Mouse (Mus musculus) liver, adult 2 months (tissue): ENCODE data around the gene Fbxo28. TPM values are rescaled to one million over a fixed set of nuclear protein-coding genes. Genes with fewer than 3 reads are reported as not detected.

Experiments used
- DNase-seq: peaks from one replicate; pipeline ENCODE4 v3.0.0-alpha.2; 2011; ENCODE audit warnings: low read depth, low spot score; ENCODE audit errors: extremely low read depth
- H3K27ac ChIP-seq: fragments of 200-500 bp; replicated peaks from 2 replicates; pipeline ENCODE4 v1.5.1; 2012; ENCODE audit warnings: low read depth, mild to moderate bottlenecking, control low read depth, inconsistent platforms, low read length; ENCODE audit not compliant: insufficient read depth
- H3K27me3 ChIP-seq: fragments of 200-500 bp; 2 replicates; pipeline ENCODE4 v1.6.1; 2012; ENCODE audit warnings: mild to moderate bottlenecking, moderate library complexity, low read length, inconsistent platforms; ENCODE audit not compliant: control insufficient read depth, insufficient read depth
- H3K36me3 ChIP-seq: fragments of 200-500 bp; 2 replicates; pipeline ENCODE4 v1.6.1; 2012; ENCODE audit warnings: low read length, inconsistent platforms; ENCODE audit not compliant: control insufficient read depth, insufficient read depth
- H3K4me1 ChIP-seq: fragments of 200-500 bp; 2 replicates; pipeline ENCODE4 v1.6.1; 2011; ENCODE audit warnings: low read length; ENCODE audit not compliant: control insufficient read depth, insufficient read depth
- H3K4me3 ChIP-seq: fragments of 200-500 bp; 2 replicates; pipeline ENCODE4 v1.5.1; 2011; ENCODE audit warnings: low read depth, mild to moderate bottlenecking, control low read depth, low read length, moderate library complexity; ENCODE audit not compliant: insufficient read depth
- H3K79me2 ChIP-seq: fragments of 200-500 bp; 2 replicates; pipeline ENCODE4 v1.6.1; 2012; ENCODE audit warnings: inconsistent platforms, mild to moderate bottlenecking, low read length, moderate library complexity; ENCODE audit not compliant: control insufficient read depth, insufficient read depth
- H3K9ac ChIP-seq: fragments of 200-500 bp; 2 replicates; pipeline ENCODE4 v1.6.1; 2012; ENCODE audit warnings: low read depth, mild to moderate bottlenecking, control low read depth, inconsistent platforms, low read length
- CTCF ChIP-seq: fragments of 200-500 bp; IDR thresholded peaks from 2 replicates; pipeline ENCODE4 v1.5.1; 2011; ENCODE audit warnings: low read depth, low read length, control low read depth
- POLR2A ChIP-seq: fragments of 200-500 bp; IDR thresholded peaks from 2 replicates; pipeline ENCODE4 v1.6.1; 2011; ENCODE audit warnings: low read length, control low read depth; ENCODE audit not compliant: insufficient read depth; ENCODE audit errors: extremely low read depth
- WGBS: fragments of 180-500 bp; shearing (Covaris S2); methylation state at CpG from one replicate; pipeline ENCODE4 v1.1.7; 2018; 5-methylcytosine and 5-hydroxymethylcytosine counted together
- polyA plus RNA-seq: library from polyadenylated mRNA; depleted of rRNA; stranded (reverse); fragments of >200 nt; gene quantifications from 2 replicates; pipeline ENCODE4 v1.2.3, GENCODE M21; 2012; rRNA removed
- total RNA-seq: library from RNA; depleted of rRNA; stranded (reverse); fragments of >200 nt; gene quantifications from 2 replicates; pipeline ENCODE4 v1.2.3, GENCODE M21; 2014; rRNA removed

The Fbxo28 gene
- total and polyA plus RNA-seq, 2 experiments, result 4.7 to 5.0 TPM

DNA sequence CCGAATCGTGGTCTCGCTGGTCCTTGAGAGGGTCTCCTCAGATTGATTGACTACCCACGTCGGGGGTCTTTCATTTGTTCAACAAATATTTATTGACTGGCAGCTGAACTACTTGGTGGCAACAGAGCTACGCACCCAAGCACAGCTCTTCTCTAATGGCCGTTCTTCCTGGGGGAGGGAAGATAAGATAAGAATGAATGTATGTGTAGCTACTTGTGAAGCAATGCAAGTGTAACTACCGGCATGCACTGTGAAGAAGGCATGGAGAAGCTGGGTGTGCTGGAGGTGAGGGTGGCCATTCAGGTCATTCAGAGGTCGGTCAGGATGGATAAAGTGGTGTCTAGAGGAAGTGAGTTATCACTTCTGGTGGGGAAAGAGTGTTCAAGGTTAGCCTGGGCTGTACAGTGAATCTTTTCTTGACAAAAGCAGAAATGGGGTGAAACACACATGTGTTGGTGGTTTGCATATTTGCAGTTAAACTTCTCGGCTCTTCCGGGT lies 75.4 kb downstream of the Fbxo28 start:
- TF ChIP-seq POLR2A, result no peak
- TF ChIP-seq CTCF, result no peak
- H3K79me2 ChIP-seq, result no peaks in the 10 kb centered on the region
- H3K27me3 ChIP-seq, result no peaks in the 10 kb centered on the region
- H3K4me1 ChIP-seq, result peaks cover 7% of the 10 kb centered on the region
- 73% methylated on average over 11 of the region's 11 CpGs for WGBS
- no peak overlapping the region for H3K9ac ChIP-seq
- H3K27ac ChIP-seq, result no peak overlapping the region
- H3K4me3 ChIP-seq, result no peak overlapping the region
- no peak for DNase-seq
- no peaks in the 10 kb centered on the region for H3K36me3 ChIP-seq

Other genes with a start within 250 kb of the Fbxo28 start
- 109 and 110 TPM in 2 replicates for gene Srp9, start 216.9 kb downstream of the Fbxo28 start, total RNA-seq
- gene Srp9, start 216.9 kb downstream of the Fbxo28 start, polyA plus RNA-seq, result 47.7 TPM in 2 replicates
- not detected in 2 replicates for gene Vmn1r1, start 177.1 kb downstream of the Fbxo28 start, total RNA-seq
- gene Vmn1r1, start 177.1 kb downstream of the Fbxo28 start, polyA plus RNA-seq, result not detected in 2 replicates
- 57.4 and 86.8 TPM in 2 replicates for gene Degs1, start 58.8 kb downstream of the Fbxo28 start, total RNA-seq
- 49.3 and 50.3 TPM in 2 replicates for gene Degs1, start 58.8 kb downstream of the Fbxo28 start, polyA plus RNA-seq
- gene Trp53bp2, start 67.5 kb upstream of the Fbxo28 start, total RNA-seq, result 5.0 and 6.0 TPM in 2 replicates
- 5.7 and 7.2 TPM in 2 replicates for gene Trp53bp2, start 67.5 kb upstream of the Fbxo28 start, polyA plus RNA-seq
- gene Capn2, start 176.0 kb upstream of the Fbxo28 start, total RNA-seq, result 27.8 and 28.1 TPM in 2 replicates
- gene Capn2, start 176.0 kb upstream of the Fbxo28 start, polyA plus RNA-seq, result 9.3 and 10.3 TPM in 2 replicates
- gene Capn8, start 223.4 kb upstream of the Fbxo28 start, total RNA-seq, result 0.09 and 0.20 TPM in 2 replicates
- gene Capn8, start 223.4 kb upstream of the Fbxo28 start, polyA plus RNA-seq, result 0.04 TPM in 2 replicates